Mouse (Mus musculus): ENCODE data around the gene Cmtm5.
"Not testable (repeated sequence)": the region's sequence is repeated elsewhere in the genome, so short reads cannot be mapped to it uniquely, and the experiment has no call there.

Gene Cmtm5

DNA sequence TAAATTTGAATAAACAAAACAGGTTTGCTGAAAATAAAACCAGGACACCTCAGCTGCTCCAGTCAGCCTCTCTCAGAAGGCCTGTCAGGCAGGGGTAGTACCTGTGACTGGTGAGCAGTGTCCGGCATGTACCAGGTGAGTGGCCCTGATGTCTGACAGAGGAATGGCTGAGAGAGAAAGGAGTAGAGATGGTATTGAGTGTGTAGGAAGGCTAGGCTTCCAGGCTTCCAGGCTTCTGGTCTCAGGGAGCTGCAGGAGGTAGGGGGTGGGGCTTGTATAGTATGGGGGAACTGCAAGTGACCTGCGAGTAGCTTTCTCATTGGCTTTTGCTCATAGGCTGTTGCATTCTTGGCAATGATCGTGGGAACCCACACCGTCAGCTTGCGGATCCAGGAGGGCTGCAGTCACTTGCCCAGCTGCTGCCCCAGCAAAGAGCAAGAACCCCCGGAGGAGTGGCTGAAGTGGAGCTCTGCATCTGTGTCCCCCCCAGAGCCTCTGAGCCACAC lies 3.4 kb upstream of the Cmtm5 start, which contains the start of gene Il25:
Gene Il25, plus strand, starts transcription at position 51 of the 506 bp plus-strand sequence.
- no peak for DNase-seq (ENCODE audit: low spot score)

DNA sequence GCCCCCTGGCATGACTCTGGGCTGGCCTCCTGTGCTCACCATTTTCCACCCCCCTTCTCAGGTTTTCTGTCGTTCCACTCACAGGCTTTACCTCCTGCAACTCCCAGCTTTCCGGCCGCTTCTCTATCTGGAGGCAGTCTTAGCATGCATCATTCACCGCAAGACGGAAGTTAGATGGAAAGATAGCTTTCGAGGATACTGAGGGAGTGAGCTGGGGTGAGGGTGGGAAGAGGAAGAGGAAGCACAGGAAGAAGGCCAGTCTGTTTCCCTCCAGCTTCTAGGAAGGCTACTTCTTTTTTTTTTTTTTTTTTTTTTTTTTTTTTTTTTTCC lies 735 bp downstream of the Cmtm5 start:
- DNase-seq (ENCODE audit: low spot score): no peak

DNA sequence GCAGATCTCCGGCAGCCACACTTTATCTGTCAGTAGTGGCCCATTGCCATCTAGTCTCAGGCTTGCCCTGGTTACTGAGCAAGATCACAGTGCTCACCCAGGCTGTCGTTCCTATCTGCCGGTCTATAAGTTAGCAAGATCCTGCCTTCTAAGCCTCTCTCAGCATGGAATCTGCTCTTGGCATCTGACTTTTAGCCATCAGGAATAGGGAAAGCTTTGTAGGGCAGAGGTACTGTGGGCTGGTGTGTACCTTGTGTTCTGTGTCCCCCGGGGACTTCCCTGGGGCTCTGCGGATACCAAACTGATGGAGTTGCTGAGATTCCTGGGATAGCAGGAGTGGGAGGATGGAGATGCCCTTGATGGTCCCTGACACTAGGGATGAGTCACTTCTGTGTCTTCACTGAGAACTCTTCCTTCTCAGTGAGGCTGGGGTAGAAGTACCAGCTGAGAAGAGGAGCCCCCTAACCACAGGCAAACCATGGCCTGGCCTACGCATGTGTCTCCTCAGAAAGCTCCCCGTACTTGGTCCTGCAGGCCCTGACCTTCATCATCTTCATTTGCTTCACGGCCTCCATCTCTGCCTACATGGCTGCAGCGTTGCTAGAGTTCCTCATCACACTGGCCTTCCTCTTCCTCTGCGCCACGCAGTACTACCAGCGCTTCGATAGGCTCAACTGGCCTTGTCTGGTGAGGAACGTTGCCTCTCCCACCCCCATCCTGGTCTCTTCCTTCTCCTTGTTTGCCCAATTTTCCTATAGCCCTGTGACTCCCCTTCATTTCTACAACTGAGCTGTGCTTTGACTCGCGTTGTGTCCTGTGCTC lies 1.5 kb downstream of the Cmtm5 start:
- no peak for DNase-seq (ENCODE audit: low spot score)

DNA sequence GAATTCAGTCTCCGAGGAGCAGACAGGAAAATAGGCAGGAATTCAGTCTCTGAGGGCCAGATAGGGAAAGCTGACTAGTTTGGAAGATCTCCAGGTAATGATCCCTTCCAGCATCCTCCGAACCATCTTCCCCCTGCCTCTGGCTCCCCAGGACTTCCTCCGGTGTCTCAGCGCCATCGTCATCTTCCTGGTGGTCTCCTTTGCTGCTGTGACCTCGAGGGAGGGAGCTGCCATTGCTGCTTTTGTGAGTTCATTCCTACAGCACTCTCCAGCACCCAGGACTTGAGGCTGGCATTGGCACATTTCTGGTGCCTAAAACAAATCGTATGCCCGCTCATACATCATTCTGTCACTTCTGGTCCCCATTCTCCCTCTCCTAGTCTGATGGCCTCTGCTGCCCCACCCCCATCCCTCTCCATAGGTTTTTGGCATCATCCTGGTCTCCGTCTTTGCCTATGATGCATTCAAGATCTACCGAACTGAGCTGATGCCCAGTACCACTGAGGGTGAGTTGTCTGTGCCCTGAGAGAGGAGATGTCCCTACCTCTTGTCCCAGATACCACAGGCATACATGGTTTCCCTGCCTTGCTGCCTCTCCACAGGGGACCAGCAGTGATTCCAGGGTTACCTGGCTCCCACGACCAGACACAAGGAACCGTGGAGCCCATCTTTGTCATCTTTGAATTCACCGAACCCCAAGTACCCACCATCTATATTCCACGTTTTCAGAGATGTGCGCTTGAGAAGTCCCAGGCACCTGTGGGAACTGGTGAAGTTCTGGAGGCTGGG lies 2.6 kb downstream of the Cmtm5 start:
- no peak for DNase-seq (ENCODE audit: low spot score)

DNA sequence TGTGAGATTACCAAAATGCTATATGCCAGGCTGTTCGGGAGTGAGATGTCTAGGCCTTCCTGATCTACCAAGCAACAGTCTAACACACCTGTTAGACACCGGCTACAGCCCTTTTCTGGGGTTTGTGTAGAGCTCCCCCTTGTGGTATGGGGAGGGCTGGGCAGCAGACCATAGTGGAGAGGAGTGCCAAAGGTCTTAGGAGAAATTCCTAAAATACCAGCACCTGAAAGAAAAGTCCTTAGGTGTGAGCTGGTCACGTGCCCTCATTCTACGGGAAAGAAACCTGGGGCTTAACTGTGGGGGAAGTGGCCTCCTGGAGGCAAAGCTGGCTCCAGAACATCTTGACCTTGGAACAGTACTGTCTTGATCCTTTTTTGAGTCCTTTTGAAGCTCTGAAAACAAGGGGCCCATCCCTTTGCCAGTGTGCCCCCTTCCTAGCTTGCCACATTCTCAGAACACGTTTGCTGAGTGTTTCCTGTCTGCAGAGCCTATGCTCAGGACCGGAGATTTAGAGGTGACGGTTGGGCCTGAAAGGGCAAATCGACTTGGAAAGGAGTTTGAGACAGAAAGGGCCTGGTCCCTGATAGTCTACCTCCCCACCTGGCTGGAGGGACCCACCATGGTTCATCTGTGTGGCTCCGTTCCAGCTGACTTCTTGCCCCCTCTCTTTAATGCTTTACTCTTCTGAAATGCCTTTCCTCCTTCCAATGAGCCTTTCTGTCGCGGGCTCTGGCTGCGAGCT lies 3.5 kb downstream of the Cmtm5 start:
- DNase-seq (ENCODE audit: low spot score): peak; percentile 83

DNA sequence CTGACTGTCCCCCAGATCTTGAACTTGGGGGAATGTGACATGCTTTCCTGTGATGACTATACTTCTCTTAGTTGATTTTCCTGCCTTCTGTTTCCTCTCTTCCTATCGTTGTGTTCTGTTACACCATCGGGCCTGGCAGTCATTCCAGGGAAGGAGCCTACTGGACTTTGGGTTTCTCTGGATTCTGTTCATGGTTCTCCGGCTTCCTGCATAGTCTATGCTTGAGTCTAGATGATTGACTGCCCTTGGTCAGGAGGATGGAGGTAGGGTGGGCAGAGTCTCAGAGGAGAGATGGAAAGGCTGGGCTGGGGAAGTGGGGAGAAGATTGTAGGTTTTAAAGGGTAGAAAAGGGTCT lies 4.1 kb downstream of the Cmtm5 start:
- DNase-seq (ENCODE audit: low spot score): no peak

DNA sequence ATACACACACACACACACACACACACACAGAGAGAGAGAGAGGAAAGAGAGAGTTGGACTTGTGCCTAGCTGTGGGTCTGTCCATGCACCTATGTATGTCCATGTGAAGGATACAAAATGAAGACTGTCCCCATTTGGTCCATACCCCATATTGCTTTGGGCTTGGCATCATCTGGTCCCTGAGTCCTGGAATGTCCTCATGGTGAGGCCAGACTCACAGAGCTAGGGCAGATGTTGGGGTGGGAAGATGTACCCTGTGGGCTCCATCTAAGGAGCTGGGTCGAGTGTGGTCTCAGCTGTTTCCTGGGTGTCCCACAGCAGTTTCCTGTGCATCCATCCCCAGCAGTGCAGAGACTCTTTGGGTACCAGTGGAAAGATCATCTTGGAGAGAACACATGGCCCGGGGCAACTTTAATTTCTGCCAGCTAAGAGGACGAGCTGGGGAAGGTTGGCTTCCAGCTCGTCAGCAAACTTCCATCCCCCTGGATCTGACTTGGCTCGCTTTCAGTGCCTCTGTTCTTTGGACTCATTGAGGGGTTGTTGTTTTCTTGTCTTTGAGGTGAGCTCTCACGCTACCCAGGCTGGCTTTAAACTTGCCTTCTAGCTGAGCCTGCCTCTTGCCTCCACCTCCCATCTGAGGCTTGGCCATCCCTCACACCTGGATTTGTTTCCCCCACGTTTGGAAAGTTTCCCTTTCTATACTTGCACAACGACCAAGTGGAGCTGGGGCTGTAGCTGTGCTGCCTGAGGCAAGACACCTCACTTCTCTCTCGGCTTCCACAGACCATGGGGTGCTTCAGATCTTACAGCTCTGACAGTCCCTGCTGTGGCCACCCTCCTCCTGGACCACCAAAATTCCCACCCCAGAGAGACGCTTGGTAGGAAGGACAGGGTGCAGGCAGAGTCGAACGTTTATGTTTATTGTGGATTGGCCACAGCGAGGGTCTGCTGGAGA lies 5.2 kb downstream of the Cmtm5 start:
- no peak for DNase-seq (ENCODE audit: low spot score)

DNA sequence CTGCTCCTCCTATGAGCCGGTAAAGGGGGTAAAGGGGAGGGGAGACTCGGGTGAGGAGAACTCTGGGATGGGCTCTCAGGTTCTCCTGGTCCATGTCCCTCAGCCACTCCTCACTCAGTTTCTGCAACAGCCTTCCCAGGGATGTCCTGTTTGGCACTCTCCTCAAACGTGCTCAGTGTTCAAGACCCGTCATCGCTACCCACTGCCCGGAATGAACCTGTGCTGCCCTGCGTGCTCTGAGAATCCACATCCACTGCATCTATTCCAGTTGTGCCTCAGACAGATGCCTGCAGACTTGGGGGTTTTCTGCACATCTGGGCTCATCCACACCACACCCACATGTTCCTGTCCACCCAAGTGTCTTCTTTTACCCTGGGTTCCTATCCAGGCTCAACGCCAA lies 6.4 kb downstream of the Cmtm5 start:
- DNase-seq (ENCODE audit: low spot score): no peak

DNA sequence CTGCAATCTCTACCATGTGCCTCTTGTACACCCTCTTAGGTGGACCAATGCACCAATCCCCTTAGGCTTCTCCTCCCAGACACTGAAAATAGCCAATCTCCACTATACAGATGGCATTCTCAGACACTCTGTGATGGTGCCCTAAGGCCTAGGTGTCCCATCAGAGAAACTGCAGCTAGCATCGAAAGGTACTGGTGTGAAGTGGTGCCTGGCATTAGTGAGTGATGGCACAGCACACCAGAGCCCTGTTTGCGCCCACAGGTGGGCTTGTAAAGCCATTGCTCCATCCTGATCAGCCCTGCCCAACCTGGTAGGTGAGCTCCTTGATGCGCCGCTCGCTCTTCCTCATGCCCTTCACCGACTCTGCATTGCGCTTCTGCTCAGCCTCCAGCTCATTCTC lies 7.9 kb downstream of the Cmtm5 start:
- no peak for DNase-seq (ENCODE audit: low spot score)

DNA sequence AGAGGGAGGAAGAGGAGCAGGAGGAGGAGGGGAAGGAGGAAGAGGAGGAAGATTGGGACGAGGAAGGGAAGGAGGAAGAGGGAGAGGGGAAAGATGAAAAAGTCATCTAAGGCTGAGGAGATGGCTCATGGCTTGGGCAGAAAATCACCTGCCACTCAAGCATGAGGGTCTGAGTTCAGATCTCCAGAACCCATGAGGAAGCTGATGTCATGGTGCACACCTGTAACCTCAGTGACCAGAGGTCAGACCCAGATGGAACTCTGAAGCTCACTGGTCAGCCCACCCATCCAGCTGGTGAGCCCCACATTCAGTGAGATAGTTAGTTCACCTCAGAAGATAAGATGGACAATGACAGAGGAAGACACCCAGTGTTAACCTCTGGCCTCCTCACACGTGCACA lies 8.9 kb downstream of the Cmtm5 start:
- DNase-seq (ENCODE audit: low spot score): no peak

DNA sequence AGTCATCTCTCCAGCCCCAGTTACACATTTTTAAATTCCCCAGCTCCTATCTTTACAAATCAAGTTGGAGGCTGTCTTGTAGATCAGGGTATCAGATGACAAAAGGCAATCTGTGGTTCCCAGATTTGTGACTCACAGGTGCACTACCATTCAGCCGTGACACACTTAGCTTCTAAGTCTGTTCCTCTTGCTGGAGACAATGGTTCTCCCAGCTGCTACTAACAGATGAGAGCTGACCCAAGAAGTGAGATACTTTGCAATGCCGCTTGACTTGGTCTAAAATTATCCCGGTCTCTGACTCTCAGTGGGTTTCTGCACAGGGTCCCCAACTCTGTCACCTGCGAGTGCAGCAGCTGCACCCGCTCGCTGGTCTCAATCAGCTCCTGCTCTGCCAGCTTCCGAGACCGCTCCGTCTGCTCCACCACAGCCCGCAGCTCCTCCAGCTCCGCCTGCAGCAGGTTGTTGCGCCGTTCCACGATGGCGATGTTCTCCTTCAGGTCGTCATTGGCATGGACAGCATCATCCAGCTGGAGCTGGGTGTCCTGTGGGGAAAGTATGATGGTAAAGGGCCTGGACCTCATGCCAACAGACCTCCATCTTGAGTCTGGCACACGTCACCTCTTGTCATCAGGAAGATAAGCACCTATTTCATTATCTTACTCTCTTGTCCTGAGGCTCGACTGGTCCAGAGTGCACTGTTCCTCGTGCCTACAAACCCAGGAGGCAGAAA lies 10.1 kb downstream of the Cmtm5 start:
- no peak for DNase-seq (ENCODE audit: low spot score)

DNA sequence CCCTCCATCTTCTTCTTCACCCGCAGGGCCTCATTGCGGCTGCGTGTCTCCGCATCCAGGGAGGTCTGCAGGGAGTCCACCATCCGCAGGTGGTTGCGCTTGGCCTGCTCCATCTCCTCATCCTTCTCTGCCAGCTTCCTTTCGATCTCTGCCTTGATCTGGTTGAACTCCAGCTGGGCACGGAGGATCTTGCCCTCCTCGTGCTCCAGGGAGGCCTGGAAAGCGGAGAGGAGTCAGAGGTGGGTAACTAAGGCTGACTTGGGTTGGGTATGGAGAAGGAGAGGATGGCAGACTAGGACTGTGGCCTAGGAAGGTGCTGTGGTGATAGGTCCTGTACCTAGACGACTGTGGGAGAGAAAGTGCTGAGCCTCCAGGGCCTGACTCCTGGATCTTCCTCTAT lies 10.9 kb downstream of the Cmtm5 start:
- not testable (repeated sequence) for DNase-seq (ENCODE audit: low spot score)

DNA sequence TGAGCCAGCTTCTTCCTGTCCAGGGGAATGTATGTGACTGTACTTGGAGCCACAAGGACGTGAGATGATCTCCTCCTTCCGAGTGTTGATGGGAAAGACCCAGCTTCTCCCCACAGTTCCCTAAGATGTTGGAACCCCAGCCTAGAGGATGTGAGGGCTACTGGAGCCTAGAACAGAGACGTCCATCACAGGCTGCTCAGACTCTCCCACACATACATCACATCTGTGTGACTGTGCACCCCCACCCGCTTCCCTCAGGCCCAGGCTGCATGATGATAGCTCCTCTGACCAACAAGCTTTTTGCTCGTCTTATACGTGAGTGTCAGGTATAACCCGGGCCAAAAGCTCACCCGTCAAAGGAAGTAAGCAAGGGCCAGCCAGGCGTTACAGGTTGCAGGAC lies 12.7 kb downstream of the Cmtm5 start:
- DNase-seq (ENCODE audit: low spot score): no peak

DNA sequence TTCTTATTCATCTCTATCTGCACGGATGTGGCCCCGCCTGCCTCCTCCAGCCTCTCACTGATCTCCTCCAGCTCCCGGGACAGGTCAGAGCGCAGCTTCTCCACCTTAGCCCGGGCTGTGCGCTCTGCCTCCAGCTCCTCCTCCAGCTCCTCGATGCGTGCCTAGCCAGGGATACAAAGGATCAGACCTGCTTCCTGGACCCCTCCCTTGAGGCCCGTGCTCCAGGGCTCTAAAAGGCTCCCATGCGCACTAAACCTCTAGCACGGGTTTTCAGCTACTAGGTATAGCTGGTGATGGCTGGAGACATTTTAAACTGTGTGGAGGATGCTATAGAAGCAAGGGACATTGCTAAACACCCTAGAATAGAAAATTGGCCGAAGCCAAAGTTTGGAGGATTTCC lies 14.4 kb downstream of the Cmtm5 start:
- DNase-seq (ENCODE audit: low spot score): no peak

DNA sequence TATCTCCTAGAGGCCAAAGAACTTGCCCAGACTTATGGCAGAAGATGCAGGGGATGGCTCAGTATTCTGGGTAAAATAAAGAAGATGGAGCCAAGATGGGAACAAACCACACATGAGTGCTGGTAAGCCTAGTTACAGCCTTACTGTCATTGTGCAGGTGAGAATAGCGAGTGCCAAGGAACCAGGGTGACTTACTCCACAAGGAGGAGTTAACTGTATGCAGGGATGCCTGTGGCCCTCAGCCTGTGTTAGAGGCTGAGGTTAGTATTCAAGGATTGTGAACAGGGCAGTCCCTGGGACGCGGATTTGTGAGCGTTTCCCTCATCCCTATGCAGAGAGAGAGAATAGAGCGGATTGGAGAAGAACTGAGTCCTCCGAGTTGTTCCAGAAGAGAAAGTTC lies 15.5 kb downstream of the Cmtm5 start:
- DNase-seq (ENCODE audit: low spot score): no peak

DNA sequence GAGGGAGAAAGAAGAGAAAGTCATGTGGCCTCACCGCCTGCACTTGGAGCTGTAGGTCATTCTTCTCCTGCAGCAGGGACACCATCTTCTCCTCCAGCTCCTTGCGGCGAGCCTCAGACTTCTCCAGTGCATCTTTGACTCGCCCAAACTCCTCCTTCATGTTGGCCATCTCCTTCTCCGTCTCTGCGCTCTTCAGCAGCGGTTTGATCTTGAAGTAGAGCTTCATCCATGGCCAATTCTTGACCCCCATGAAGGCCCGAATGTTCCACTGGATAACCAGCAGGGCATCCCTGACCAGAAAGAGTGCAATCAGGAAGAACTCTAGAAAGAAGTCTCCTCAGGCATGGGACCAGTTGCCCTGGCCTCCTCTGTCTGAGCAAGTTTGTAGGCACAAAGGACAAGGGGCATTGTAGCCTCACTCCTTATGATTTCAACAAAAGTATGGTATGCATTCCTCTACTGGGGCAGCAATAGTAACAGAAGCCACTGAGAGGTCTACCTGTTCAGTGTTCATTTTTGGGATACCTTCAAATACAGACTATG lies 17.7 kb downstream of the Cmtm5 start:
- no peak for DNase-seq (ENCODE audit: low spot score)

DNA sequence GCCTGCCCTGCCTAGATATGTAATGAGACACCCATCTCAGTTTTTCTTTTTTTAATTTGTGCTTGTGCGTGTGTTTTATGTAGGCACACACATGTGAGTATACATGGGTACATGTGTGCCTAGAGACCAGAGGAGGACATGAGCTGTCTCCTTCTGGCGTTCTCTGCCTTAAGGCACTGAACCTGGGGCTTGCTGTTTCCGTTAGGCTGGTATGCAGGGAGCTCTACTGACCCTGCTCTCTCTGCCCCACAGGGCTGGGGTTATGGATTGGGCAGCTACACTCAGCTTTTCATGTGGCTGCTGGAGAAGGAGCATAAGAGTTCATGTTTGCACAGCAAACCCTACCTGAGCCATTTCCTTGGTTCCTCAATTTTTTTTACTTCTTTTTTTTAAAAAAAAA lies 18.4 kb downstream of the Cmtm5 start:
- no peak for DNase-seq (ENCODE audit: low spot score)

DNA sequence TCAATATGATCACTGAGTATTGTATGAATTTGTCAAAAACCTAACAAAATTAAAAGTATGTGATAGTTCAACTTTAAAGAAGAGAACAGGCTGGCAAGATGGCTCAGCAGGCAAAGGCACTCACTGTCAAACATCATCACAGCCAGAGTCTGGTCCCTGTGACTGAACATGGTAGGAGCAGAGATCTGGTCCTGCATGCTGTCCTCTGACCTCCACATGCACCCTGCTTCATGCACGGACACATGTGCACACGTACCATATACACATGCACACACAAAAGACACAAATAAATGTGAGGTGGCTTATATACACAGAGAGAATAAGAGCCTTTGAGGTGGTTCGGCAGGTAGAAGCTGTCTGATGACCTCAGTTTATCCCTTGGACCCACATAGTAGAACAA lies 19.4 kb downstream of the Cmtm5 start:
- DNase-seq (ENCODE audit: low spot score): no peak

DNA sequence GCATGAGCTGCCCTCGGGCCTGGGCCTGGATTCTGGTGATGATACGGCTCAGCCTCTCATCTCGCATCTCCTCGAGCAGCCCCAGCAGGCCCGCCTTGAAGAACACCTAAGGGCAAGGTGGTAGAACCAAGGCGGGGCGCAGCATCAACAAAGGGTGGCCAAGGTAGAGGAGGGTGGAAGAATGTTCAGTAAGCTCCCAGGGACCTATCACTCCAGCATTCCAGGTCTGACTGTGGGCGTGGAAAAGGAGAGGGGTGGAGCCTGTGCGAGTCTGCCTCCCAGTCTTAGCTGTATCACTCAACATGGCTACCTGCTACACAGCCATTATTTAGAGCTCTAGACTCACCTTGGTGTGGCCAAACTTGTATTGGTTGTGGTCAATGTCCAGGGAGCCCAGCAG lies 20.5 kb downstream of the Cmtm5 start:
- no peak for DNase-seq (ENCODE audit: low spot score)

DNA sequence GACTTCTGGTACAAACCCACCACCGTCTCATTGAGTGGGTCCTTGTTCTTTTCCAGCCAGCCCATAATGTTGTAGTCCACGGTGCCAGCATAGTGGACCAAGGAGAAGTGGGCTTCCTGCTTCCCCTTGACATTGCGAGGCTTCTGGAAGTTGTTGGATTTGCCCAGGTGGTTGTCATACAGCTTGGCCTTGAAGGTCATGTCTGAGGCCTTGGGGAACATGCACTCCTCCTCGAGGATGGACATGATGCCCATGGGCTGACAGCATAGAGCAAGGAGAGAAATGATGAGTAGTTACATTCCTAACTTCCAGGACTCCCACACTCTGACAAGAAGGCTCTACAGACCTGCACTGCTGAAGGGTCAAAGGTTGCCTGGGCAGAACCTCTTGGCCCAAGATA lies 22.4 kb downstream of the Cmtm5 start:
- no peak for DNase-seq (ENCODE audit: low spot score)

DNA sequence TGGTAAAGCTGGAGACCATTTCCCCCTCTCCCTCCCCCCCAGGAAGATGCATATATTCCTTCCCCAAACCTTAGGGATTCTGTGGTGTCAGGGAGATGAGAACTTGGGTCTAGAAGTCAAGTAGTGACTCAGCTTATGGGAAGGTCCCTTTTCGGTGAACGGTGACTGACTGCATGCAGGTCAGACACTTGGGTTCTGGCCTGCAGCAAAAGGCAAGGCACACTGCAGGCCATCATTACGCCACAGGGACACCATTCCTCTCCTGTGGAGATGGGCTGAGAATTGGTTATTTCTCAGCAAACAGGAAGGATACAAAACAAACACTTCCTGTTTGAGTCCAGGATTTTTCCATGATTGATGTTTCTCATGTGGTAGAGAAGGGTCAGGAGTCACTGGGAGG lies 23.1 kb downstream of the Cmtm5 start:
- no peak for DNase-seq (ENCODE audit: low spot score)
